Mouse (Mus musculus) cerebellum, postnatal 36 days (tissue): ENCODE data around the gene Lrig1.
"Not testable (repeated sequence)": the region's sequence is repeated elsewhere in the genome, so short reads cannot be mapped to it uniquely, and the experiment has no call there.

Source experiments
- DNase-seq, 2 experiments: peaks; one replicate each; pipeline ENCODE4 v3.0.0; 2021 to 2022; ENCODE audit warnings: mixed read lengths in 2 of 2

Lrig1 gene

GRCm38 (mm10) chr6:94563203-94563940 is 136.6 kb downstream of the Lrig1 start:
- DNase-seq: no peak

GRCm38 (mm10) chr6:94561346-94561745 is 138.6 kb downstream of the Lrig1 start:
- DNase-seq: no peak

DNA sequence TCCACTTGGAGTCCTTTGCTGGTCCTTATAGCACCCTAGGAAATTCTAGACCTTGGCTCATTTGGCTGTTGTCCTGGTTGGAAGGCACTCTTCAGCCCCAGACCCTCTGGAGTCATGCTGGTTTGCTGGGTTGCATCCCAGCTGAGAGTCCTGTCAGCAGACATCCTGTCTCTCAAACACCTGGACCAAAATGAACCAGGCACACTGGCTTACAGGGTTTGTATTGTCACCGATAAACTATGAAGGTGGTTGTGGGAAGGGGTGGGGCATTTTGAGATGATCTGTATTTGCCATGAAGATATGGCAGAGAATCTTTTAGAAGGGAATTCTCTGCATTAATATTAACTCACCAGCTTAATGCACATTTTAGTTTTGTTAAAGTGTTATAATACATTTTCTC is 139.1 kb downstream of the Lrig1 start:
- no peak for DNase-seq

DNA sequence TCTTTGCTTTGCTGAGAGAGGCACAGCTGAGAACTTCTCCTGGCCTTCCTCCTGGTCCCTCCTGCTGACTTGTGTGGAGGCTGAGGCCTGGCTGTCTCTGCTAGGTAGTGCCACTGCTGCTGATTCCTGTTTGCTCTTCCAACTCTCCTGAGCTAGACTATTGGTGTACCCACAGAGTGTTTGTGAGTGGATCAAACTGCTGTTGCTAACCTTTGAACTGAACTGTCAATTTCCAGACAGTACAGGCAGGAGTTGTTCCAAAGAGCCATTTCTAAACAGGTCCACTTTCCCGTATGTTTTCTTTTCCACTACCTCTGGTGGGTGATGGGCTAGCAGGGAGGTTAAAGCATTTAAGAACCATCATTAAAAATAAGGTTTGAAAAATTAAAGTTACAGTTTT is 141.4 kb downstream of the Lrig1 start:
- not testable (repeated sequence) for DNase-seq
